Mouse (Mus musculus) intestine, embryonic 16.5 days (tissue): Measurements from ENCODE around the gene Bahcc1. TPM values are rescaled to one million over a fixed set of nuclear protein-coding genes. Genes with fewer than 3 reads are reported as not detected.

Experiments
- ATAC-seq: fragments of 200-750 bp; cut with Nextera tagmentation; 2 replicates; pipeline ENCODE4 v1.8.0; 2017; ENCODE audit warnings: moderate TSS enrichment, moderate library complexity
- H3K27ac ChIP-seq: fragments of 300-500 bp; sonication (generic); 2 replicates; pipeline ENCODE4 v1.5.1; 2014; ENCODE audit warnings: mild to moderate bottlenecking, low read length
- H3K27me3 ChIP-seq: fragments of 300-500 bp; sonication (generic); replicated peaks from 2 replicates; pipeline ENCODE4 v1.6.1; 2014; ENCODE audit warnings: low read length, control low read depth, mixed read lengths; ENCODE audit not compliant: control insufficient read depth, insufficient read depth
- H3K36me3 ChIP-seq: fragments of 300-500 bp; sonication (generic); 2 replicates; pipeline ENCODE4 v1.6.1; 2014; ENCODE audit warnings: low read length, control low read depth; ENCODE audit not compliant: control insufficient read depth, insufficient read depth
- H3K4me1 ChIP-seq: fragments of 300-500 bp; sonication (generic); 2 replicates; pipeline ENCODE4 v1.6.1; 2014; ENCODE audit warnings: low read length, control low read depth, mixed read lengths; ENCODE audit not compliant: control insufficient read depth, insufficient read depth
- H3K4me2 ChIP-seq: fragments of 300-500 bp; sonication (generic); 2 replicates; pipeline ENCODE4 v1.6.1; 2014; ENCODE audit warnings: low read depth, low read length, control low read depth
- H3K4me3 ChIP-seq: fragments of 300-500 bp; sonication (generic); 2 replicates; pipeline ENCODE4 v1.5.1; 2014; ENCODE audit warnings: mild to moderate bottlenecking, low read length
- H3K9ac ChIP-seq: fragments of 300-500 bp; sonication (generic); 2 replicates; pipeline ENCODE4 v1.6.1; 2014; ENCODE audit warnings: low read depth, low read length
- H3K9me3 ChIP-seq: fragments of 300-500 bp; sonication (generic); 2 replicates; pipeline ENCODE4 v1.6.1; 2016; ENCODE audit warnings: low read length, control low read depth; ENCODE audit not compliant: control insufficient read depth
- WGBS: fragments of 180-500 bp; shearing (Covaris S2); extraction: QIAGEN DNeasy Blood & Tissue Kit; methylation state at CpG from one replicate; pipeline ENCODE4 v1.1.7; 2014; 5-methylcytosine and 5-hydroxymethylcytosine counted together
- polyA plus RNA-seq: library from polyadenylated mRNA; unstranded; fragments of >200 nt; fragmentation: Nextera tagmentation; extraction: Ambion mirVana; gene quantifications from 2 replicates; pipeline ENCODE4 v1.2.1, GENCODE M21; 2015

The Bahcc1 gene
- polyA plus RNA-seq: 4.9 and 5.7 TPM in 2 replicates

DNA sequence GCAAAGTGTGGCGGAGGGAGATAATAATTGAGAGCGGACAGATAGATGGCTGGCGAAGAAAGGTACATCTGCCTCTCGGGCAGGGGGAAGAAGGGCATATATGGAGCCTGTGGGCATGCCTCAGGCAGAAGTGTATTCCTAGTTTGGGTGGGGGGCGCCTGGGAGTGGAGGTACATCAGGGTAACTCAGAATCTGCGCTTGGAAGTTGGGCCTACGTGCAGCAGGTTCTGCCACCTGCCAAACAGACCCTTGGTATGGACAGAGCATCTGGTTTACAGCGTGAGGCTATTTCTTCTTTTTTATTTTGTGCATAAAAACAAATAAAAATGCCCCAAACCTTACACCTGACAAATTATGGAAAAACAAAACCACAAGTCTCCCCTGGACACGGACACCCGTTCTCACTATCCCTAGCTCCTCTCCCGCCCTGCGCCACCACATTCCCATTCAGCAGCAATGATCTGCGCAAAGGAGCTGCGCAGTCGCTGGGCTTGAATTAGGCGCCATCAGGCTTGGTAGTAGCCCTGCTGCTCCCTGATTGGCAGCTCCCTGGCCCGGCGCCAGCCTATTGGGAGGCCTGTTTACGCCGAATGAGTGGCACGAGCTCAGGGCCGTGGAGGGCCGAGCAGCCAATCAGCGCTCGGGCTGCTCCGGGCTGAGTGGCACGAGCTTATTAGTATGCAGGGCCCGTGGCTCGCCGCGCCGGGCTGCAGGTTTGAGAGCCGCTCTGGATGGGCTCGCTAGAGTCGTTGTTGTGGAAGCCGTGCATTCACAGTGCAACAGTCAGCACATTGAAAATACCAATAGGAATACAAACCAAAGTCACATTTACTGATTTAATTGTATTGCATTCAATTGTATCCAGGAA lies at the start of gene Bahcc1:
Bahcc1 (plus strand) TSS at position 718 of the 868 bp plus-strand sequence.
- H3K4me2 ChIP-seq: peak within 1 kb of the TSS; percentile 96
- no peaks in the 10 kb centered on the region for H3K36me3 ChIP-seq
- H3K27ac ChIP-seq: peak within 1 kb of the TSS; percentile 89
- peak; percentile 89 for ATAC-seq
- H3K4me1 ChIP-seq: peaks cover 29% of the 10 kb centered on the region
- 2% methylated on average over 36 of the region's 36 CpGs for WGBS
- no peaks in the 10 kb centered on the region for H3K27me3 ChIP-seq
- H3K4me3 ChIP-seq: peak within 1 kb of the TSS; percentile 95
- peak within 1 kb of the TSS; percentile 100 for H3K9ac ChIP-seq
- H3K9me3 ChIP-seq: no peaks in the 10 kb centered on the region

DNA sequence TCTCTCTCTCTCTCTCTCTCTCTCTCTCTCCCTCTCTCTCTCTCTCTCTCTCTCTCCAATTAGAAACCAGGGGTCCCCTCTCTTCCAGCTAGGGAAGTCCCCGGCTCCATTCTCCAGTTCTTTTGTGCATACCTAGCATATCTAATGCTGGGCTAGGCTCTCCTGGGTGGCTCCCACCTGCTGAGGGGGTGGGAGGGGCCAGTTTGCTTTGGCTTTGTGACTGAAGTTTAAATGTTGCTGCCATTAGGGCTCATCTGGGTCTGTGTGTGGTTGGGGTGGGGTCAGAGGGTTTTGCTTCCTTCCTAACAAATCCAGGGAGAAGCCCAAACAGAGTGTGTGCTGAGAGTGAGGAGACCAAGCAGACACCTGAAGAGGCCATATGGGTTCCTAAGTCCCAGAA lies 49.6 kb upstream of the Bahcc1 start:
- Histone ChIP-seq H3K4me1 (peaks cover 35% of the 10 kb centered on the region), H3K27me3 (no peaks in the 10 kb centered on the region), H3K27ac (no peak overlapping the region), H3K9ac (peak overlapping the region; percentile 98; the same call in 1 of the 2 replicates), H3K9me3 (no peaks in the 10 kb centered on the region), H3K4me2 (no peak overlapping the region), H3K4me3 (no peak overlapping the region), H3K36me3 (no peaks in the 10 kb centered on the region)
- WGBS: 47% methylated on average over 1 of the region's 1 CpGs
- ATAC-seq: no peak

DNA sequence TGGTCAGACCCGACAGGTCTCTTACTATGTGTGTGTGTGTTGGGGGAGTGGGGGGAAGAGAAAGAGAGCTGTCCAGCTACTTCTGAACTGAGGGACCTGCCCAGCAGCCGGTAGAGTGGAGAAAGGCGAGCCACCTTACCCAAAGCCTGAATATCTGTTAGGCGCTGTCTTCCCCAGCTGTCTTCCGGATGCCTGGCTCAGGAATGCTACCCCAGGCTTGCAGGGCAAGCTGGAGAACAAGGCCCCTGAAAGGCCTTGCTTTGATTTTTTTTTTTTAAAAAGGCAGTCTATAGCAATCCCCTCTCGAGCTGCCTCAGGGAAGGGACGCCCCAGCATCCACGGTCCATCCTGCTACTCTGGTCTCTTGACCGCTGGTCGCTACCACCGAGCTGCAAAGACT lies 49.0 kb upstream of the Bahcc1 start:
- H3K27ac ChIP-seq: peak overlapping the region; percentile 99
- WGBS: 45% methylated on average over 11 of the region's 11 CpGs

DNA sequence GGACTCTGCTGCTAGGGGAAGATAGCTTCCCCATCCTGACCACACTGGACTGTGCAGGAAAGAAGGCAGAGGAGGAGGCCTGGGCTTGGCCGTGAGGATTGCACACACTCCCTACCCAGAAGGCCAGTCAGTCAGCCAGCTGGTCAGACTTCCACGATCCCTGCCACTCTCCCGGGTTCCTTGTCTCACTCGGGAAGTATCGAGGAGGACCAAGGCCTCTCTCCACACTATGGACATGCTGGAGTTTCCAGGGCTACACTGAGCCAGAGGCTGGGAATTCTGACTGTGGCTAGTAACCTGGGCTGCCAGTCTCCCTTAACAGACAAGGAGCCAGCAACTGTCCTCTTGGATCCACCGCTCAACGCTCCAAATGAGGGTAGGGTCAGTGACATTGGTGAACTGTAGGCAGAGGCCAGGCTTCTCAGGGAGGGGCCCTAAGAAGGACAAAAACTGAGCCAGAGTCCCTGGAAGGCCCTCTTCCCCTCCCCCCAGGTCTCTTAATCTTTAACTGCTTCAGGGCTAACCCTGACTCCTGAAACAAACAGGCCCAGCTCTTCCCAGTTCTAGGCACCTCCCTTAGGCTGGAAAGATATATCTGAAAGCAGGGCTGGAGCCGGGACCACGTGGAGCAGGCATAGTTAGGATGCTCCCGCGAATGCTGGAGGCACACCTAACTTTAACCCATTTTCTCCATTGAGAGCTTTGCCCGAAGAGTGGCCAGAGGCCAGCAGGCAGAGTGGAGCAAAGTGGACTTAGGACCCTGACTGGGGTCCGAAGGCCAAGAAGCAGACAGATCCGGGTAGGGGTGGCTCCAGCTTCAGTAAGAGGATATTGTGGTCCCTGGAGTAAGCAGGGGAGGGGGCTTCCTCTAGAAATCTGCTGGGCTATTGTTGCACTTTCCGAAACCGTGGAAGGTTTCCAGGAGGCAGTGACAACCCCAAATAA lies 48.1 kb upstream of the Bahcc1 start:
- peak; percentile 78 for ATAC-seq
- H3K27ac ChIP-seq: peak overlapping the region; percentile 99
- H3K4me1 ChIP-seq: peaks cover 35% of the 10 kb centered on the region
- peak overlapping the region; percentile 98 for H3K9ac ChIP-seq
- H3K4me3 ChIP-seq: peak overlapping the region; percentile 91
- 9% methylated on average over 16 of the region's 16 CpGs for WGBS
- H3K4me2 ChIP-seq: peak overlapping the region; percentile 84
- H3K27me3 ChIP-seq: no peaks in the 10 kb centered on the region
- H3K9me3 ChIP-seq: no peaks in the 10 kb centered on the region
- H3K36me3 ChIP-seq: no peaks in the 10 kb centered on the region

More for the DNA sequence above, 49.0 kb upstream of the Bahcc1 start:
- Histone ChIP-seq H3K9ac (peak overlapping the region; percentile 98; the same call in 1 of the 2 replicates), H3K4me2 (peak overlapping the region; percentile 84), H3K9me3 (no peaks in the 10 kb centered on the region), H3K27me3 (no peaks in the 10 kb centered on the region), H3K4me3 (no peak overlapping the region), H3K36me3 (no peaks in the 10 kb centered on the region), H3K4me1 (peaks cover 35% of the 10 kb centered on the region)
- ATAC-seq: no peak

DNA sequence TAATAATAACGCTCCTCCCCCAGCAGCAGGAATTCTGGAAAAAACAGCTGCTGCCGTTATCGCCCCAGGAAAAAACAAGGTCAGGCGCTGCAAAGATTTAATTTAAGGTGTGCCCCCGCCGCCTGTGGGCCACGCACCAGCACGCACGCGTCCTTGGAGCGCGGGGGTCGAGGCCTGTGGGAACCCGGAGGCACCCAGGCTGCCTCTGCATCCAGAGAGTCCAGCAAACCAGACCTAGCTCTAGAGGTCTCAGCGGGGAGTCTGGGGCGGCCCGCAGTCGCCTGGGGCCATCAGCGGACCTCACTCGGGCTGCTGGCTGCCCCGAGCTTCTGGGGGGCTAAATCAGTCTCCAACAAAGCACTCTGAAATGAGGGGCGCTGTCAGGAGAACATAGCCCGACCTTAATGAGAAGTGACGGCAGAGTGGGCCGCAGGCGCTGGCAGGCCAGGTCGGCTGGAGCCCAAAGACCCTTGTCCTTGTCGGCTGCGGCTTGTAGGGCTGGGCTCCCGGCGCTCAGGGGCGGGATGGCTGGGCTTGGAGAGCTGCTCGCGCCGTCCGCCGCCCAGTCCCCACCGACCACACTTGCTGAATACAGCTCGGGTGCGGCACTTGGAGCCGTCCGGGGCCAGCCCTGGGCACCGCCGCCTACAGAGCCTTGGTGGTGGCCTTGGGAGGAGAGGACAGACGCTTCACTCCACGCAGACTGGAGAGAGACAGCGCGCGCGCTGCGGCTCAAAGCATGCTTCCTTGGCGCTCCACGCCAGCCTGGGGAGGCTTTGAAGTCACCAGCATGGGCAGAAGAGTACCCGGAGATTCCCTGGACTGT lies 47.2 kb upstream of the Bahcc1 start:
- peak overlapping the region; percentile 91 for H3K4me3 ChIP-seq
- no peaks in the 10 kb centered on the region for H3K27me3 ChIP-seq
- no peaks in the 10 kb centered on the region for H3K36me3 ChIP-seq
- 4% methylated on average over 54 of the region's 54 CpGs for WGBS
- H3K27ac ChIP-seq: peak overlapping the region; percentile 99
- no peaks in the 10 kb centered on the region for H3K9me3 ChIP-seq
- H3K9ac ChIP-seq: peak overlapping the region; percentile 98
- ATAC-seq: no peak
- H3K4me1 ChIP-seq: peaks cover 39% of the 10 kb centered on the region
- peak overlapping the region; percentile 84 for H3K4me2 ChIP-seq

DNA sequence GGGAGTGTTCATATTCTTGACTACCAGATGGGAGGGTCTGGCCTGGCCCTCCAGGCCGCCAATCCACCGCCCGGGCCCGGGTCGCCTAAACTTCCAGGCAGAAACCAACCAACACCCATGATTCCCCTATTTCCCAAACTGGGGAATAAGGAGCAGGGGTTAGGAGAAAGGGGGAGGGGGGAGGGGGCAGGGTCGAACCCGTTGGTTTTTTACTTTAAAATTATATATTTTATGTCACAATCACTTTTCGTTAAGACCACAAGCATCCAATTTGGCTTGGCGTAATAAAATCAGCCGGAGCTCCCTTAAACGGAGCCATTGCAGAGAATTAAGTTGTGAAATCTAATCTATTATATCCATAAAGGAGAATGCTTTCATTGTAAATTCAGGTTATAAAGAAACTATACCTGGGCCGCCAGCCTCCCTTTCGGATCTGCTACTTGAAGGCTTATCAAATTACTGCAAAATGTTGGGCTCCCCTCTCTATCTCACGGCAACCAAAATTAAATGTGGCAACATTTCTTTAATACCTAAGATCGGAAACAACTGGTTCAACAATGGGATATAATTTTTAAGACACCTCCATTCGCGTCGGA lies 46.5 kb upstream of the Bahcc1 start:
- Histone ChIP-seq H3K4me1 (peaks cover 46% of the 10 kb centered on the region), H3K4me3 (peak overlapping the region; percentile 91), H3K9me3 (no peaks in the 10 kb centered on the region), H3K27me3 (no peaks in the 10 kb centered on the region), H3K9ac (peak overlapping the region; percentile 98), H3K4me2 (peak overlapping the region; percentile 84), H3K27ac (peak overlapping the region; percentile 99), H3K36me3 (no peaks in the 10 kb centered on the region)
- 13% methylated on average over 18 of the region's 18 CpGs for WGBS
- ATAC-seq: no peak

DNA sequence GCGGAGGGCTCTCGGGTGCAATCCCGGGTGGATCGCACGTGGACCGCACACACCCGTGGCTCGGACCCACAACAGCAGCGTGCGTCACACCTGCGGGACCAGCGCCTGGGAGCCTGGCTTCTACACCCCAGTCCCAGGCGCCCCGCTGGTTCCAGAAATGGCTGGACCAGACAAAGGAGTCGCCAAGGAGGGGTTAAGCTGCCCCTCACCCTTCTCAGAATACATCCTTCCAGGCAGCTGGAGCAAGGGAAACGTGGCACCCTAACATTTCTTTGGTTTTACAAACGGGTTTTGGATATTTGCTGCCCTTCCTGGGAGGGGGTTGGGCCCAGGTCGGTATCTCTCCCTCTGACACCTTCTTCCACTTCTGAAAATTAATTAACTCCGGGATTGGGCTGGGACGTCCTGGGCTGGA lies 45.9 kb upstream of the Bahcc1 start:
- Histone ChIP-seq H3K4me3 (peak overlapping the region; percentile 91), H3K27me3 (no peaks in the 10 kb centered on the region), H3K9me3 (no peaks in the 10 kb centered on the region), H3K36me3 (no peaks in the 10 kb centered on the region), H3K9ac (peak overlapping the region; percentile 98), H3K4me1 (peaks cover 52% of the 10 kb centered on the region), H3K27ac (peak overlapping the region; percentile 75), H3K4me2 (peak overlapping the region; percentile 84)
- no peak for ATAC-seq
- 3% methylated on average over 20 of the region's 20 CpGs for WGBS

DNA sequence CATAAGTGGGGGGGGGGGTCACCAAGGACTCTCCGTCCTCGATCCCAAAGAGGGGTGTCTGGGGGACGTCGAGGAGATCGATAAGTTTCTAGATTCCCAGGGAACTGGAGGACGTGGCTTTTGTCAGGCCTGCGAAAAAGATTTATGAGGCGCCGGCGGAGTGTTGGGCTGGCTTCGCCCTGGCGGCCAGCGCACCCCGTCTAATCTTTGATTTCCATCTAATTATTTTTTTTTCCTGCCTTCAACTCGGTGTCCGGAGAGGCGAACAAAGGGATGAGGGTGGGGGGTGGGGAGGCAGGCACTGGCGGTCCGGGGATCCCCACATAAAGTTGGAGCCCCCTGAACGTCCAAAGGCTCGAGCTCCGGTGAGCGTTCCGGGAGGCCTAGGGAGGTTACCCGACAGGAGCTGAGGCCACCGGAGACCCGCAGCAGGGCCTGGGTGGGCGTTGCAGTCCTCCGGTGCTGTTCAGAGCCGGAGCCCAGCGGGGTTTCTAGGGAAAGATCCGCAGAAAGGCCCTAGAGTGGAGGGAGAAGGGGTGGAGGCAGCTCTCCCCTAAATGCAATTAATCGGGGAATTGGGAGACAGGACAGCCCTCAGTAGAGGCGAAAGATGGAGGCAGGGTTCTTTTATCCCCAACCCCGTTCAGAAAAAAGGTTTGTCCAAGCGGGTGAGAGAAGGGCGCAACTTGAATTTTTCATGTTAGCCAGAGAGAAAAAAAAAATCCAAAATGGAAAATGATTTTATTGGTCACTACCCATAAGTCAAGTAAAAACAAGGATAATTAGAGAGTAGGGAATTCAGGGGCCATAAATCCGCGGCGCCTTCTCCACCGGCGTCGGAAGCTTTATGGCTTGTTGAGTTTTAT lies 45.3 kb upstream of the Bahcc1 start:
- Histone ChIP-seq H3K4me1 (peaks cover 50% of the 10 kb centered on the region), H3K9me3 (no peaks in the 10 kb centered on the region), H3K4me3 (peak overlapping the region; percentile 91), H3K36me3 (no peaks in the 10 kb centered on the region), H3K27me3 (no peaks in the 10 kb centered on the region), H3K4me2 (peak overlapping the region; percentile 84), H3K27ac (peak overlapping the region; percentile 75), H3K9ac (peak overlapping the region; percentile 98)
- ATAC-seq: no peak
- WGBS: 2% methylated on average over 43 of the region's 43 CpGs
